Mouse (Mus musculus) testis, adult 2 months (tissue): ENCODE measurements at regions not wholly inside any gene's neighbourhood (a gene's known extent, or its start where the extent isn't known, plus 50 kb on each side); places are given as distances from the start of the nearest gene placed in this dataset.

Experiments used
- CTCF ChIP-seq: fragments of 200-500 bp; IDR thresholded peaks from 2 replicates; pipeline ENCODE4 v1.5.1; 2012; ENCODE audit warnings: low read depth, mild to moderate bottlenecking, inconsistent platforms, low read length, moderate library complexity; ENCODE audit not compliant: control insufficient read depth, insufficient read depth, insufficient replicate concordance
- POLR2A ChIP-seq: fragments of 200-500 bp; IDR thresholded peaks from 2 replicates; pipeline ENCODE4 v1.6.1; 2012; ENCODE audit warnings: low read depth, mild to moderate bottlenecking, inconsistent platforms, low read length, moderate library complexity; ENCODE audit not compliant: control insufficient read depth

GRCm38 (mm10) chr2:78023416-78023815 is 77.2 kb upstream of the Cwc22 start:
- TF ChIP-seq CTCF (no peak), POLR2A (no peak)
